Mouse (Mus musculus) MEL (cell line): ENCODE results near the gene Rdh8. TPM values are rescaled to one million over a fixed set of nuclear protein-coding genes. Genes with fewer than 3 reads are reported as not detected.

ENCODE experiments used
- DNase-seq: peaks from one replicate; pipeline ENCODE4 v3.0.0; 2011; ENCODE audit warnings: low read depth, low spot score
- H3K27ac ChIP-seq: 2 replicates; pipeline ENCODE4 v1.5.1; 2012; ENCODE audit warnings: low read depth, mild to moderate bottlenecking, control low read depth, low read length, moderate library complexity; ENCODE audit not compliant: control insufficient read depth
- H3K27me3 ChIP-seq, 2 experiments: fragments of 150-350 bp in 1 of 2; sonication (generic) in 1 of 2; 2 replicates each; pipeline ENCODE4 v1.6.1; 2012; ENCODE audit warnings: low read length in 2 of 2, mild to moderate bottlenecking in 2 of 2, improper control_type of control experiment in 1 of 2, moderate library complexity in 1 of 2; ENCODE audit not compliant: insufficient read depth in 2 of 2, control insufficient read depth in 1 of 2
- H3K36me3 ChIP-seq, 2 experiments: 2 replicates each; pipeline ENCODE4 v1.6.1; 2012 to 2014; ENCODE audit warnings: low read length in 2 of 2, improper control_type of control experiment in 1 of 2, inconsistent platforms in 1 of 2, mild to moderate bottlenecking in 1 of 2; ENCODE audit not compliant: insufficient read depth in 2 of 2, control insufficient read depth in 1 of 2
- H3K4me1 ChIP-seq, 2 experiments: fragments of 150-350 bp in 1 of 2; sonication (generic) in 1 of 2; 2 replicates each; pipeline ENCODE4 v1.6.1; 2012; ENCODE audit warnings: low read length in 2 of 2, improper control_type of control experiment in 1 of 2, mild to moderate bottlenecking in 1 of 2; ENCODE audit not compliant: insufficient read depth in 2 of 2, control insufficient read depth in 1 of 2
- H3K4me3 ChIP-seq, 2 experiments: fragments of 150-350 bp in 1 of 2; sonication (generic) in 1 of 2; 2 replicates each; pipeline ENCODE4 v1.5.1; 2012; ENCODE audit warnings: low read depth in 2 of 2, low read length in 2 of 2, mild to moderate bottlenecking in 2 of 2, moderate library complexity in 2 of 2, control low read depth in 1 of 2, improper control_type of control experiment in 1 of 2; ENCODE audit not compliant: control insufficient read depth in 1 of 2, insufficient read depth in 1 of 2
- H3K79me2 ChIP-seq: 2 replicates; pipeline ENCODE4 v1.6.1; 2012; ENCODE audit warnings: mild to moderate bottlenecking, low read length, moderate library complexity; ENCODE audit not compliant: control insufficient read depth, poor library complexity, insufficient read depth
- H3K9ac ChIP-seq: 2 replicates; pipeline ENCODE4 v1.6.1; 2012; ENCODE audit warnings: low read depth, mild to moderate bottlenecking, control low read depth, low read length, moderate library complexity; ENCODE audit not compliant: control insufficient read depth, poor library complexity, severe bottlenecking
- H3K9me3 ChIP-seq: fragments of 150-350 bp; sonication (generic); replicated peaks from 2 replicates; pipeline ENCODE4 v1.6.1; 2012; ENCODE audit warnings: mild to moderate bottlenecking, low read length, improper control_type of control experiment, moderate library complexity; ENCODE audit not compliant: insufficient read depth
- CHD2 ChIP-seq: IDR thresholded peaks from 2 replicates; pipeline ENCODE4 v1.6.1; 2011; ENCODE audit warnings: low read length, improper control_type of control experiment
- CTCF ChIP-seq, 3 experiments: IDR thresholded peaks in 2 of 3; conservative IDR thresholded peaks in 1 of 3; 2 replicates each; pipeline ENCODE4 v1.5.1; 2011 to 2012; ENCODE audit warnings: low read length in 3 of 3, low read depth in 2 of 3, mild to moderate bottlenecking in 2 of 3, improper control_type of control experiment in 1 of 3, inconsistent platforms in 1 of 3, mixed read lengths in 1 of 3, moderate library complexity in 1 of 3; ENCODE audit not compliant: control insufficient read depth in 1 of 3, insufficient read depth in 1 of 3, poor library complexity in 1 of 3, severe bottlenecking in 1 of 3
- E2F4 ChIP-seq: IDR thresholded peaks from 2 replicates; pipeline ENCODE4 v1.6.1; 2011; ENCODE audit warnings: low read depth, low read length, improper control_type of control experiment, borderline replicate concordance
- ELF1 ChIP-seq: IDR thresholded peaks from 2 replicates; pipeline ENCODE4 v1.6.1; 2014; ENCODE audit warnings: low read depth, mild to moderate bottlenecking, inconsistent platforms, low read length, improper control_type of control experiment, moderate library complexity
- EP300 ChIP-seq, 2 experiments: IDR thresholded peaks; 2 replicates each; pipeline ENCODE4 v1.6.1; 2011; ENCODE audit warnings: improper control_type of control experiment in 2 of 2, low read length in 2 of 2, low read depth in 1 of 2, mild to moderate bottlenecking in 1 of 2
- ETS1 ChIP-seq: IDR thresholded peaks from 2 replicates; pipeline ENCODE4 v1.6.1; 2012; ENCODE audit warnings: low read depth, mild to moderate bottlenecking, inconsistent platforms, low read length, improper control_type of control experiment, moderate library complexity
- GATA1 ChIP-seq: IDR thresholded peaks from 2 replicates; pipeline ENCODE4 v1.6.1; 2011; ENCODE audit warnings: low read depth, low read length, improper control_type of control experiment
- HCFC1 ChIP-seq: IDR thresholded peaks from 2 replicates; pipeline ENCODE4 v1.6.1; 2012; ENCODE audit warnings: low read depth, mild to moderate bottlenecking, inconsistent platforms, low read length, improper control_type of control experiment, moderate library complexity
- JUND ChIP-seq: IDR thresholded peaks from 2 replicates; pipeline ENCODE4 v1.6.1; 2011; ENCODE audit warnings: low read depth, mild to moderate bottlenecking, improper control_type of control experiment, low read length
- KAT2A ChIP-seq: conservative IDR thresholded peaks from 2 replicates; pipeline ENCODE4 v1.6.1; 2012; ENCODE audit warnings: low read depth, low read length, improper control_type of control experiment, inconsistent platforms
- MAFK ChIP-seq: IDR thresholded peaks from 2 replicates; pipeline ENCODE4 v1.6.1; 2011; ENCODE audit warnings: low read depth, mild to moderate bottlenecking, low read length, improper control_type of control experiment, borderline replicate concordance
- MAX ChIP-seq: IDR thresholded peaks from 2 replicates; pipeline ENCODE4 v1.6.1; 2011; ENCODE audit warnings: low read length, improper control_type of control experiment
- MAZ ChIP-seq: IDR thresholded peaks from 2 replicates; pipeline ENCODE4 v1.6.1; 2012; ENCODE audit warnings: low read depth, mild to moderate bottlenecking, inconsistent platforms, low read length, improper control_type of control experiment
- MEF2A ChIP-seq: IDR thresholded peaks from 2 replicates; pipeline ENCODE4 v1.6.1; 2014; ENCODE audit warnings: low read depth, mild to moderate bottlenecking, inconsistent platforms, low read length, improper control_type of control experiment; ENCODE audit not compliant: poor library complexity, insufficient replicate concordance, severe bottlenecking; ENCODE audit errors: extremely low read depth
- MYB ChIP-seq: IDR thresholded peaks from 2 replicates; pipeline ENCODE4 v1.6.1; 2011; ENCODE audit warnings: mild to moderate bottlenecking, low read depth, low read length, improper control_type of control experiment
- MYC ChIP-seq: IDR thresholded peaks from 2 replicates; pipeline ENCODE4 v1.6.1; 2011; ENCODE audit warnings: low read depth, mild to moderate bottlenecking, low read length, improper control_type of control experiment, moderate library complexity
- NELFE ChIP-seq: IDR thresholded peaks from 2 replicates; pipeline ENCODE4 v1.6.1; 2011; ENCODE audit warnings: low read depth, low read length, improper control_type of control experiment
- NRF1 ChIP-seq: IDR thresholded peaks from 2 replicates; pipeline ENCODE4 v1.6.1; 2014; ENCODE audit warnings: low read depth, mild to moderate bottlenecking, inconsistent platforms, low read length, improper control_type of control experiment, moderate library complexity; ENCODE audit not compliant: poor library complexity, insufficient read depth, severe bottlenecking
- POLR2A ChIP-seq, 2 experiments: IDR thresholded peaks; 2 replicates each; pipeline ENCODE4 v1.6.1; 2011 to 2012; ENCODE audit warnings: low read length in 2 of 2, mild to moderate bottlenecking in 2 of 2, control low read depth in 1 of 2, improper control_type of control experiment in 1 of 2, low read depth in 1 of 2, moderate library complexity in 1 of 2; ENCODE audit not compliant: control insufficient read depth in 1 of 2, insufficient read depth in 1 of 2, poor library complexity in 1 of 2
- POLR2AphosphoS2 ChIP-seq: IDR thresholded peaks from 2 replicates; pipeline ENCODE4 v1.6.1; 2011; ENCODE audit warnings: low read length, improper control_type of control experiment
- POLR2AphosphoS5 ChIP-seq: IDR thresholded peaks from 2 replicates; pipeline ENCODE4 v1.6.1; 2012; ENCODE audit warnings: low read depth, borderline replicate concordance, mild to moderate bottlenecking, inconsistent platforms, low read length, moderate library complexity, mixed read lengths
- RAD21 ChIP-seq: IDR thresholded peaks from 2 replicates; pipeline ENCODE4 v1.6.1; 2011; ENCODE audit warnings: mild to moderate bottlenecking, low read depth, low read length, improper control_type of control experiment
- RCOR1 ChIP-seq: IDR thresholded peaks from 2 replicates; pipeline ENCODE4 v1.6.1; 2012; ENCODE audit warnings: low read depth, mild to moderate bottlenecking, inconsistent platforms, low read length, improper control_type of control experiment
- SIN3A ChIP-seq: IDR thresholded peaks from 2 replicates; pipeline ENCODE4 v1.6.1; 2012; ENCODE audit warnings: low read length, improper control_type of control experiment, inconsistent platforms
- SMC3 ChIP-seq: IDR thresholded peaks from 2 replicates; pipeline ENCODE4 v1.6.1; 2011; ENCODE audit warnings: low read depth, low read length, improper control_type of control experiment
- TAL1 ChIP-seq: IDR thresholded peaks from 2 replicates; pipeline ENCODE4 v1.6.1; 2012; ENCODE audit warnings: mild to moderate bottlenecking, inconsistent platforms, low read length, moderate library complexity, mixed read lengths
- TBP ChIP-seq: IDR thresholded peaks from 2 replicates; pipeline ENCODE4 v1.8.0; 2011; ENCODE audit warnings: low read depth, low read length, improper control_type of control experiment
- TCF12 ChIP-seq: IDR thresholded peaks from 2 replicates; pipeline ENCODE4 v1.6.1; 2014; ENCODE audit warnings: low read depth, mild to moderate bottlenecking, inconsistent platforms, low read length, improper control_type of control experiment, moderate library complexity
- UBTF ChIP-seq: IDR thresholded peaks from 2 replicates; pipeline ENCODE4 v1.6.1; 2012; ENCODE audit warnings: low read depth, mild to moderate bottlenecking, inconsistent platforms, low read length, improper control_type of control experiment, moderate library complexity, borderline replicate concordance; ENCODE audit not compliant: insufficient read depth
- USF1 ChIP-seq: IDR thresholded peaks from 2 replicates; pipeline ENCODE4 v1.6.1; 2014; ENCODE audit warnings: low read depth, mild to moderate bottlenecking, inconsistent platforms, low read length, improper control_type of control experiment, moderate library complexity
- USF2 ChIP-seq, 2 experiments: IDR thresholded peaks; 2 replicates each; pipeline ENCODE4 v1.6.1; 2011 to 2012; ENCODE audit warnings: improper control_type of control experiment in 2 of 2, low read length in 2 of 2, borderline replicate concordance in 1 of 2, inconsistent platforms in 1 of 2, low read depth in 1 of 2, mild to moderate bottlenecking in 1 of 2; ENCODE audit not compliant: insufficient read depth in 1 of 2
- ZC3H11A ChIP-seq: IDR thresholded peaks from 2 replicates; pipeline ENCODE4 v1.6.1; 2012; ENCODE audit warnings: low read depth, mild to moderate bottlenecking, inconsistent platforms, low read length, improper control_type of control experiment
- ZKSCAN1 ChIP-seq: IDR thresholded peaks from 2 replicates; pipeline ENCODE4 v1.6.1; 2012; ENCODE audit warnings: low read depth, mild to moderate bottlenecking, inconsistent platforms, low read length, improper control_type of control experiment, moderate library complexity
- ZMIZ1 ChIP-seq: IDR thresholded peaks from 2 replicates; pipeline ENCODE4 v1.6.1; 2012; ENCODE audit warnings: low read depth, mild to moderate bottlenecking, inconsistent platforms, low read length, improper control_type of control experiment, moderate library complexity
- ZNF384 ChIP-seq: IDR thresholded peaks from 2 replicates; pipeline ENCODE4 v1.6.1; 2012; ENCODE audit warnings: low read depth, mild to moderate bottlenecking, inconsistent platforms, low read length, improper control_type of control experiment
- polyA plus RNA-seq, 2 experiments: library from polyadenylated mRNA; stranded (reverse) in 1 of 2; unstranded in 1 of 2; fragments of >175 nt in 1 of 2; fragments of >200 nt in 1 of 2; gene quantifications; 2 replicates each; pipeline versions ENCODE4 v1.2.1 to v1.2.4; 2012; ENCODE audit warnings: low replicate concordance in 2 of 2, low read depth in 1 of 2; ENCODE audit not compliant: insufficient read length in 2 of 2, insufficient read depth in 1 of 2, missing spikeins in 1 of 2
- total RNA-seq: library from RNA; depleted of rRNA; stranded (reverse); fragments of 300-350 nt; gene quantifications from 2 replicates; pipeline ENCODE4 v1.2.3, GENCODE M21; 2012

The Rdh8 gene
- total and polyA plus RNA-seq, 3 experiments, result not detected

DNA sequence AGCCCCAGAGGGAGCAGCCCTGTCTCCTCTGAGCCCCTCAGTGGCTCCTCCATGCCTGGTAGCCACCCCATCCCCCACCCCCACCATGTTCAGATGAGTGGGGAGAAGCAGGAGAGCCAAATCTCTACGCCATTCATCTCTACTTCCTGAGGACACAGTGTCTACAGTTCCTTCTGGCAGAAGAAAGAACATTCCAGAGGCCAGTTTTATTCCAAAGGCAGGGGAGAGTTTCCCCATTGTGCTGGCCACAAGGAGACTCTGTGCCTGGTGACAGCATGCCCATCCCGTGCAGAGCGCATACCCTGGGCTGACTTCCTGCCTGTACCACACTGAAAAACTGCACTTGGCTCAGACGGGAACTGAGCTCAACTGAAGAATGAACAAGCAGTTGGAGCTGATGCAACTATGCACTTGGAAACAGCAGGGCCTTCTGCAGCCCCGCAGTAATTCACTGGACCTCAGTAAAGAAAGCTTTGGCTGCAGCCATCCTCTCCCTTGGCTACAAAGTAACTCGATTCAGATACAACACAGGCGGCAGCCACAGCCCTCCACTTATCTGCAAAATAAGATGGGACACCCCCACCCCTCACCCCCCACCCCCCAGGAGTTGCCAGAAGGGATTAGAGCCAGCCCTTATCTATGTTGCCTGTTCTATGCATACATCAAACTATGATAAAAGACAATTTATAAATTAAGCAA, 24.0 kb upstream of the Rdh8 start:
- H3K79me2 ChIP-seq, result no peaks in the 10 kb centered on the region
- peaks cover 9 to 16% of the 10 kb centered on the region in 2 experiments for H3K4me1 ChIP-seq
- peak overlapping the region; percentile 74 for H3K27ac ChIP-seq
- H3K4me3 ChIP-seq, result peak overlapping the region; percentile 46 to 51
- H3K9ac ChIP-seq, result peak overlapping the region; percentile 56
- DNase-seq, result peak; percentile 94
- no peaks in the 10 kb centered on the region for H3K9me3 ChIP-seq
- H3K27me3 ChIP-seq, result peaks cover 5 to 6% of the 10 kb centered on the region in 2 experiments; a peak in 2 of 4 replicates
- peaks cover 0 to 12% of the 10 kb centered on the region in 2 experiments; a peak in 2 of 4 replicates for H3K36me3 ChIP-seq
- TF ChIP-seq TAL1 (no peak), MYB (peak; percentile 86), ZKSCAN1 (0 out of 2 replicates have a peak, but pooled peaks have one; percentile 6), UBTF (0 out of 2 replicates have a peak, but pooled peaks have one; percentile 50), USF1 (no peak), ZC3H11A (no peak), MAZ (peak; percentile 75; the same call in 1 of the 2 replicates), NELFE (peak; percentile 59; the same call in 1 of the 2 replicates), E2F4 (no peak), ELF1 (peak; percentile 70), MAX (0 out of 2 replicates have a peak, but pooled peaks have one; percentile 7), TCF12 (peak; percentile 56; the same call in 1 of the 2 replicates), POLR2AphosphoS5 (no peak), RAD21 (no peak), NRF1 (peak; percentile 41; the same call in 1 of the 2 replicates), ZNF384 (no peak), SIN3A (peak; percentile 77), MYC (peak; percentile 74), GATA1 (peak; percentile 65), POLR2A (IDR thresholded peaks at IDR 0.05; ENCODE audit: control insufficient read depth in 1 of 2, insufficient read depth in 1 of 2, low read depth in 1 of 2, low read length in 2 of 2, poor library complexity in 1 of 2) (peak in 1 of 2 experiments; percentile 62; a peak in 3 of 4 replicates), USF2 (IDR thresholded peaks at IDR 0.05; ENCODE audit: borderline replicate concordance in 1 of 2, insufficient read depth in 1 of 2, low read depth in 1 of 2, low read length in 2 of 2) (no peak), MEF2A (no peak), SMC3 (no peak), HCFC1 (peak; percentile 64), KAT2A (no peak; the same call in 1 of the 2 replicates), CTCF (IDR thresholded peaks at IDR 0.05 in 2 of 3, conservative IDR thresholded peaks at IDR 0.05 in 1 of 3; ENCODE audit: control insufficient read depth in 1 of 3, insufficient read depth in 1 of 3, low read depth in 2 of 3, low read length in 3 of 3, poor library complexity in 1 of 3, severe bottlenecking in 1 of 3) (no peak), TBP (peak; percentile 65), JUND (0 out of 2 replicates have a peak, but pooled peaks have one; percentile 3), CHD2 (peak; percentile 50), MAFK (0 out of 2 replicates have a peak, but pooled peaks have one; percentile 3), ZMIZ1 (0 out of 2 replicates have a peak, but pooled peaks have one; percentile 54), RCOR1 (0 out of 2 replicates have a peak, but pooled peaks have one; percentile 39), POLR2AphosphoS2 (peak; percentile 41; the same call in 1 of the 2 replicates), ETS1 (peak; percentile 59), EP300 (IDR thresholded peaks at IDR 0.05; ENCODE audit: low read depth in 1 of 2, low read length in 2 of 2) (peak; percentile 47 to 60; a peak in 2 of 4 replicates)
